Mouse (Mus musculus): ENCODE results near the gene Aspn. TPM values are rescaled to one million over a fixed set of nuclear protein-coding genes. Genes with fewer than 3 reads are reported as not detected.

Aspn gene
- 2.5 and 3.7 TPM in 2 replicates for polyA plus RNA-seq (2016; fragmentation: Nextera tagmentation; extraction: Ambion mirVana)

- no peak within 1 kb of the TSS for H3K4me2 ChIP-seq
- WGBS: 69% methylated on average over 3 of the region's 3 CpGs
- H3K27me3 ChIP-seq (replicated peaks): no peaks in the 10 kb centered on the region
- peak within 1 kb of the TSS; percentile 84; the same call in 1 of the 2 replicates for H3K27ac ChIP-seq (ENCODE audit: poor library complexity, severe bottlenecking)
- no peaks in the 10 kb centered on the region for H3K9me3 ChIP-seq (replicated peaks)
- H3K36me3 ChIP-seq: no peaks in the 10 kb centered on the region
- H3K4me3 ChIP-seq: no peak within 1 kb of the TSS
- no peak for ATAC-seq (ENCODE audit: insufficient number of reproducible peaks, low FRiP score)
- peaks cover 8% of the 10 kb centered on the region for H3K4me1 ChIP-seq (replicated peaks)
- no peak within 1 kb of the TSS for H3K9ac ChIP-seq
These were observed at the start of gene Aspn for GRCm38 (mm10) chr13:49544279-49544678. TSS of gene Aspn (plus strand) at chr13:49544443.

- Histone ChIP-seq H3K9ac (no peak within 1 kb of the TSS), H3K4me1 (replicated peaks) (0 out of 2 replicates have a peak, but pooled peaks cover 4% of the 10 kb centered on the region), H3K4me3 (no peak within 1 kb of the TSS), H3K27ac (ENCODE audit: poor library complexity, severe bottlenecking) (no peak within 1 kb of the TSS), H3K27me3 (replicated peaks) (no peaks in the 10 kb centered on the region), H3K36me3 (no peaks in the 10 kb centered on the region), H3K9me3 (replicated peaks) (0 out of 2 replicates have a peak, but pooled peaks cover 2% of the 10 kb centered on the region), H3K4me2 (no peak within 1 kb of the TSS)
- 63% methylated on average over 4 of the region's 4 CpGs for WGBS
- no peak for ATAC-seq (ENCODE audit: insufficient number of reproducible peaks, low FRiP score)
These were observed 39.7 kb upstream of the Aspn start, which contains the start of gene Ecm2 for GRCm38 (mm10) chr13:49504510-49504909. TSS of gene Ecm2 (plus strand) at chr13:49504810.

GRCm38 (mm10) chr13:49505776-49506175 lies 38.5 kb upstream of the Aspn start:
- WGBS: 74% methylated on average over 4 of the region's 4 CpGs
- Histone ChIP-seq H3K9me3 (replicated peaks) (no peaks in the 10 kb centered on the region), H3K36me3 (no peaks in the 10 kb centered on the region), H3K4me1 (replicated peaks) (0 out of 2 replicates have a peak, but pooled peaks cover 4% of the 10 kb centered on the region), H3K27ac (ENCODE audit: poor library complexity, severe bottlenecking) (no peak overlapping the region), H3K4me3 (no peak overlapping the region), H3K4me2 (no peak overlapping the region), H3K27me3 (replicated peaks) (no peaks in the 10 kb centered on the region), H3K9ac (no peak overlapping the region)
- no peak for ATAC-seq (ENCODE audit: insufficient number of reproducible peaks, low FRiP score)

- Histone ChIP-seq H3K9me3 (replicated peaks) (no peaks in the 10 kb centered on the region), H3K27ac (ENCODE audit: poor library complexity, severe bottlenecking) (no peak overlapping the region), H3K27me3 (replicated peaks) (no peaks in the 10 kb centered on the region), H3K4me1 (replicated peaks) (0 out of 2 replicates have a peak, but pooled peaks cover 4% of the 10 kb centered on the region), H3K36me3 (no peaks in the 10 kb centered on the region), H3K4me3 (no peak overlapping the region), H3K4me2 (no peak overlapping the region), H3K9ac (no peak overlapping the region)
- no peak for ATAC-seq (ENCODE audit: insufficient number of reproducible peaks, low FRiP score)
- 40% methylated on average over 3 of the region's 3 CpGs for WGBS
These were observed 37.1 kb upstream of the Aspn start for GRCm38 (mm10) chr13:49507176-49507575.

GRCm38 (mm10) chr13:49518761-49519160 lies 25.5 kb upstream of the Aspn start:
- no peak for ATAC-seq (ENCODE audit: insufficient number of reproducible peaks, low FRiP score)
- H3K27me3 ChIP-seq (replicated peaks): no peaks in the 10 kb centered on the region
- H3K36me3 ChIP-seq: no peaks in the 10 kb centered on the region
- no peaks in the 10 kb centered on the region for H3K9me3 ChIP-seq (replicated peaks)
- WGBS: 51% methylated on average over 2 of the region's 2 CpGs
- no peak overlapping the region for H3K4me3 ChIP-seq
- no peak overlapping the region for H3K9ac ChIP-seq
- peaks cover 6% of the 10 kb centered on the region for H3K4me1 ChIP-seq (replicated peaks)
- no peak overlapping the region for H3K27ac ChIP-seq (ENCODE audit: poor library complexity, severe bottlenecking)
- no peak overlapping the region for H3K4me2 ChIP-seq

GRCm38 (mm10) chr13:49526235-49526634 lies 18.0 kb upstream of the Aspn start:
- no peak overlapping the region for H3K27ac ChIP-seq (ENCODE audit: poor library complexity, severe bottlenecking)

GRCm38 (mm10) chr13:49530636-49531035 lies 13.6 kb upstream of the Aspn start:
- Histone ChIP-seq H3K4me3 (no peak overlapping the region), H3K9ac (no peak overlapping the region), H3K27ac (ENCODE audit: poor library complexity, severe bottlenecking) (no peak overlapping the region), H3K4me1 (replicated peaks) (no peaks in the 10 kb centered on the region), H3K9me3 (replicated peaks) (no peaks in the 10 kb centered on the region), H3K36me3 (no peaks in the 10 kb centered on the region), H3K27me3 (replicated peaks) (no peaks in the 10 kb centered on the region), H3K4me2 (no peak overlapping the region)
- WGBS: 95% methylated on average over 4 of the region's 4 CpGs
- no peak for ATAC-seq (ENCODE audit: insufficient number of reproducible peaks, low FRiP score)

More at GRCm38 (mm10) chr13:49526235-49526634, 18.0 kb upstream of the Aspn start:
- 80% methylated on average over 2 of the region's 2 CpGs for WGBS
- H3K9ac ChIP-seq: no peak overlapping the region
- no peak for ATAC-seq (ENCODE audit: insufficient number of reproducible peaks, low FRiP score)
- no peaks in the 10 kb centered on the region for H3K9me3 ChIP-seq (replicated peaks)
- no peak overlapping the region for H3K4me3 ChIP-seq
- H3K36me3 ChIP-seq: no peaks in the 10 kb centered on the region
- no peaks in the 10 kb centered on the region for H3K4me1 ChIP-seq (replicated peaks)
- H3K4me2 ChIP-seq: no peak overlapping the region
- no peaks in the 10 kb centered on the region for H3K27me3 ChIP-seq (replicated peaks)

GRCm38 (mm10) chr13:49536946-49537345 lies 7.3 kb upstream of the Aspn start:
- Histone ChIP-seq H3K4me3 (no peak overlapping the region), H3K4me2 (no peak overlapping the region), H3K9me3 (replicated peaks) (no peaks in the 10 kb centered on the region), H3K27me3 (replicated peaks) (no peaks in the 10 kb centered on the region), H3K27ac (ENCODE audit: poor library complexity, severe bottlenecking) (no peak overlapping the region), H3K4me1 (replicated peaks) (no peaks in the 10 kb centered on the region), H3K36me3 (no peaks in the 10 kb centered on the region), H3K9ac (no peak overlapping the region)
- no peak for ATAC-seq (ENCODE audit: insufficient number of reproducible peaks, low FRiP score)
- 91% methylated on average over 1 of the region's 1 CpGs for WGBS

GRCm38 (mm10) chr13:49538693-49539092 lies 5.5 kb upstream of the Aspn start:
- no peaks in the 10 kb centered on the region for H3K27me3 ChIP-seq (replicated peaks)
- H3K4me3 ChIP-seq: no peak overlapping the region
- no peaks in the 10 kb centered on the region for H3K36me3 ChIP-seq
- no peaks in the 10 kb centered on the region for H3K9me3 ChIP-seq (replicated peaks)
- H3K9ac ChIP-seq: no peak overlapping the region
- no peak for ATAC-seq (ENCODE audit: insufficient number of reproducible peaks, low FRiP score)
- WGBS: 84% methylated on average over 1 of the region's 1 CpGs
- H3K4me2 ChIP-seq: no peak overlapping the region
- no peak overlapping the region for H3K27ac ChIP-seq (ENCODE audit: poor library complexity, severe bottlenecking)
- no peaks in the 10 kb centered on the region for H3K4me1 ChIP-seq (replicated peaks)

- Histone ChIP-seq H3K9me3 (replicated peaks) (no peaks in the 10 kb centered on the region), H3K36me3 (no peaks in the 10 kb centered on the region), H3K4me1 (replicated peaks) (peaks cover 8% of the 10 kb centered on the region), H3K9ac (0 out of 2 replicates have a peak overlapping the region, but pooled peaks have one; percentile 24), H3K4me2 (peak overlapping the region; percentile 29; the same call in 1 of the 2 replicates), H3K27me3 (replicated peaks) (no peaks in the 10 kb centered on the region), H3K4me3 (no peak overlapping the region), H3K27ac (ENCODE audit: poor library complexity, severe bottlenecking) (peak overlapping the region; percentile 84)
- 26% methylated on average over 3 of the region's 3 CpGs for WGBS
- no peak for ATAC-seq (ENCODE audit: insufficient number of reproducible peaks, low FRiP score)
These were observed 1.4 kb downstream of the Aspn start for GRCm38 (mm10) chr13:49545646-49546045.

GRCm38 (mm10) chr13:49546517-49546916 lies 2.3 kb downstream of the Aspn start:
- 80% methylated on average over 1 of the region's 1 CpGs for WGBS

GRCm38 (mm10) chr13:49547563-49548150 lies 3.4 kb downstream of the Aspn start:
- 72% methylated on average over 1 of the region's 1 CpGs for WGBS
- Histone ChIP-seq H3K4me3 (no peak overlapping the region), H3K4me1 (replicated peaks) (peaks cover 8% of the 10 kb centered on the region), H3K27me3 (replicated peaks) (no peaks in the 10 kb centered on the region), H3K9me3 (replicated peaks) (no peaks in the 10 kb centered on the region), H3K9ac (no peak overlapping the region), H3K4me2 (no peak overlapping the region), H3K36me3 (no peaks in the 10 kb centered on the region), H3K27ac (ENCODE audit: poor library complexity, severe bottlenecking) (no peak overlapping the region)
- ATAC-seq (ENCODE audit: insufficient number of reproducible peaks, low FRiP score): no peak

More at GRCm38 (mm10) chr13:49546517-49546916, 2.3 kb downstream of the Aspn start:
- Histone ChIP-seq H3K36me3 (no peaks in the 10 kb centered on the region), H3K4me1 (replicated peaks) (peaks cover 8% of the 10 kb centered on the region), H3K27ac (ENCODE audit: poor library complexity, severe bottlenecking) (no peak overlapping the region; the same call in 1 of the 2 replicates), H3K9me3 (replicated peaks) (no peaks in the 10 kb centered on the region), H3K9ac (no peak overlapping the region), H3K27me3 (replicated peaks) (no peaks in the 10 kb centered on the region), H3K4me3 (no peak overlapping the region), H3K4me2 (no peak overlapping the region)
- no peak for ATAC-seq (ENCODE audit: insufficient number of reproducible peaks, low FRiP score)

Data from heart, embryonic 12.5 days (tissue).